Mouse (Mus musculus) cerebellum, adult 2 months (tissue): ENCODE measurements around the gene Foxk1.

Experiments
- CTCF ChIP-seq: fragments of 200-500 bp; IDR thresholded peaks from 2 replicates; pipeline ENCODE4 v1.5.1; 2011; ENCODE audit warnings: low read depth, mild to moderate bottlenecking, control low read depth, low read length, moderate library complexity, borderline replicate concordance; ENCODE audit not compliant: insufficient read depth
- POLR2A ChIP-seq: fragments of 200-500 bp; IDR thresholded peaks from 2 replicates; pipeline ENCODE4 v1.6.1; 2011; ENCODE audit warnings: low read length, control low read depth, borderline replicate concordance; ENCODE audit not compliant: insufficient read depth

GRCm38 (mm10) chr5:142477346-142477745, 76.0 kb downstream of the Foxk1 start:
- TF ChIP-seq POLR2A: no peak
- TF ChIP-seq CTCF: no peak
